Mouse (Mus musculus) MEL (cell line): ENCODE results near the gene Dennd6a. TPM values are rescaled to one million over a fixed set of nuclear protein-coding genes. Genes with fewer than 3 reads are reported as not detected.

Experiments used
- DNase-seq: peaks from one replicate; pipeline ENCODE4 v3.0.0; 2011; ENCODE audit warnings: low read depth, low spot score
- H3K27ac ChIP-seq: 2 replicates; pipeline ENCODE4 v1.5.1; 2012; ENCODE audit warnings: low read depth, mild to moderate bottlenecking, control low read depth, low read length, moderate library complexity; ENCODE audit not compliant: control insufficient read depth
- H3K27me3 ChIP-seq, 2 experiments: fragments of 150-350 bp in 1 of 2; sonication (generic) in 1 of 2; 2 replicates each; pipeline ENCODE4 v1.6.1; 2012; ENCODE audit warnings: low read length in 2 of 2, mild to moderate bottlenecking in 2 of 2, improper control_type of control experiment in 1 of 2, moderate library complexity in 1 of 2; ENCODE audit not compliant: insufficient read depth in 2 of 2, control insufficient read depth in 1 of 2
- H3K36me3 ChIP-seq, 2 experiments: 2 replicates each; pipeline ENCODE4 v1.6.1; 2012 to 2014; ENCODE audit warnings: low read length in 2 of 2, improper control_type of control experiment in 1 of 2, inconsistent platforms in 1 of 2, mild to moderate bottlenecking in 1 of 2; ENCODE audit not compliant: insufficient read depth in 2 of 2, control insufficient read depth in 1 of 2
- H3K4me1 ChIP-seq, 2 experiments: fragments of 150-350 bp in 1 of 2; sonication (generic) in 1 of 2; 2 replicates each; pipeline ENCODE4 v1.6.1; 2012; ENCODE audit warnings: low read length in 2 of 2, improper control_type of control experiment in 1 of 2, mild to moderate bottlenecking in 1 of 2; ENCODE audit not compliant: insufficient read depth in 2 of 2, control insufficient read depth in 1 of 2
- H3K4me3 ChIP-seq, 2 experiments: fragments of 150-350 bp in 1 of 2; sonication (generic) in 1 of 2; 2 replicates each; pipeline ENCODE4 v1.5.1; 2012; ENCODE audit warnings: low read depth in 2 of 2, low read length in 2 of 2, mild to moderate bottlenecking in 2 of 2, moderate library complexity in 2 of 2, control low read depth in 1 of 2, improper control_type of control experiment in 1 of 2; ENCODE audit not compliant: control insufficient read depth in 1 of 2, insufficient read depth in 1 of 2
- H3K79me2 ChIP-seq: 2 replicates; pipeline ENCODE4 v1.6.1; 2012; ENCODE audit warnings: mild to moderate bottlenecking, low read length, moderate library complexity; ENCODE audit not compliant: control insufficient read depth, poor library complexity, insufficient read depth
- H3K9ac ChIP-seq: 2 replicates; pipeline ENCODE4 v1.6.1; 2012; ENCODE audit warnings: low read depth, mild to moderate bottlenecking, control low read depth, low read length, moderate library complexity; ENCODE audit not compliant: control insufficient read depth, poor library complexity, severe bottlenecking
- H3K9me3 ChIP-seq: fragments of 150-350 bp; sonication (generic); replicated peaks from 2 replicates; pipeline ENCODE4 v1.6.1; 2012; ENCODE audit warnings: mild to moderate bottlenecking, low read length, improper control_type of control experiment, moderate library complexity; ENCODE audit not compliant: insufficient read depth
- BHLHE40 ChIP-seq: IDR thresholded peaks from 2 replicates; pipeline ENCODE4 v1.6.1; 2012; ENCODE audit warnings: low read depth, mild to moderate bottlenecking, inconsistent platforms, low read length, improper control_type of control experiment, borderline replicate concordance
- CHD1 ChIP-seq: IDR thresholded peaks from 2 replicates; pipeline ENCODE4 v1.6.1; 2012; ENCODE audit warnings: low read depth, mild to moderate bottlenecking, inconsistent platforms, low read length, improper control_type of control experiment
- CHD2 ChIP-seq: IDR thresholded peaks from 2 replicates; pipeline ENCODE4 v1.6.1; 2011; ENCODE audit warnings: low read length, improper control_type of control experiment
- CTCF ChIP-seq, 3 experiments: IDR thresholded peaks in 2 of 3; conservative IDR thresholded peaks in 1 of 3; 2 replicates each; pipeline ENCODE4 v1.5.1; 2011 to 2012; ENCODE audit warnings: low read length in 3 of 3, low read depth in 2 of 3, mild to moderate bottlenecking in 2 of 3, improper control_type of control experiment in 1 of 3, inconsistent platforms in 1 of 3, mixed read lengths in 1 of 3, moderate library complexity in 1 of 3; ENCODE audit not compliant: control insufficient read depth in 1 of 3, insufficient read depth in 1 of 3, poor library complexity in 1 of 3, severe bottlenecking in 1 of 3
- E2F4 ChIP-seq: IDR thresholded peaks from 2 replicates; pipeline ENCODE4 v1.6.1; 2011; ENCODE audit warnings: low read depth, low read length, improper control_type of control experiment, borderline replicate concordance
- EP300 ChIP-seq, 2 experiments: IDR thresholded peaks; 2 replicates each; pipeline ENCODE4 v1.6.1; 2011; ENCODE audit warnings: improper control_type of control experiment in 2 of 2, low read length in 2 of 2, low read depth in 1 of 2, mild to moderate bottlenecking in 1 of 2
- GABPA ChIP-seq: IDR thresholded peaks from 2 replicates; pipeline ENCODE4 v1.6.1; 2012; ENCODE audit warnings: low read depth, mild to moderate bottlenecking, inconsistent platforms, low read length, improper control_type of control experiment, moderate library complexity
- HCFC1 ChIP-seq: IDR thresholded peaks from 2 replicates; pipeline ENCODE4 v1.6.1; 2012; ENCODE audit warnings: low read depth, mild to moderate bottlenecking, inconsistent platforms, low read length, improper control_type of control experiment, moderate library complexity
- JUND ChIP-seq: IDR thresholded peaks from 2 replicates; pipeline ENCODE4 v1.6.1; 2011; ENCODE audit warnings: low read depth, mild to moderate bottlenecking, improper control_type of control experiment, low read length
- KAT2A ChIP-seq: conservative IDR thresholded peaks from 2 replicates; pipeline ENCODE4 v1.6.1; 2012; ENCODE audit warnings: low read depth, low read length, improper control_type of control experiment, inconsistent platforms
- MAFK ChIP-seq: IDR thresholded peaks from 2 replicates; pipeline ENCODE4 v1.6.1; 2011; ENCODE audit warnings: low read depth, mild to moderate bottlenecking, low read length, improper control_type of control experiment, borderline replicate concordance
- MEF2A ChIP-seq: IDR thresholded peaks from 2 replicates; pipeline ENCODE4 v1.6.1; 2014; ENCODE audit warnings: low read depth, mild to moderate bottlenecking, inconsistent platforms, low read length, improper control_type of control experiment; ENCODE audit not compliant: poor library complexity, insufficient replicate concordance, severe bottlenecking; ENCODE audit errors: extremely low read depth
- POLR2AphosphoS5 ChIP-seq: IDR thresholded peaks from 2 replicates; pipeline ENCODE4 v1.6.1; 2012; ENCODE audit warnings: low read depth, borderline replicate concordance, mild to moderate bottlenecking, inconsistent platforms, low read length, moderate library complexity, mixed read lengths
- RAD21 ChIP-seq: IDR thresholded peaks from 2 replicates; pipeline ENCODE4 v1.6.1; 2011; ENCODE audit warnings: mild to moderate bottlenecking, low read depth, low read length, improper control_type of control experiment
- SIN3A ChIP-seq: IDR thresholded peaks from 2 replicates; pipeline ENCODE4 v1.6.1; 2012; ENCODE audit warnings: low read length, improper control_type of control experiment, inconsistent platforms
- TCF12 ChIP-seq: IDR thresholded peaks from 2 replicates; pipeline ENCODE4 v1.6.1; 2014; ENCODE audit warnings: low read depth, mild to moderate bottlenecking, inconsistent platforms, low read length, improper control_type of control experiment, moderate library complexity
- USF1 ChIP-seq: IDR thresholded peaks from 2 replicates; pipeline ENCODE4 v1.6.1; 2014; ENCODE audit warnings: low read depth, mild to moderate bottlenecking, inconsistent platforms, low read length, improper control_type of control experiment, moderate library complexity
- ZC3H11A ChIP-seq: IDR thresholded peaks from 2 replicates; pipeline ENCODE4 v1.6.1; 2012; ENCODE audit warnings: low read depth, mild to moderate bottlenecking, inconsistent platforms, low read length, improper control_type of control experiment
- ZMIZ1 ChIP-seq: IDR thresholded peaks from 2 replicates; pipeline ENCODE4 v1.6.1; 2012; ENCODE audit warnings: low read depth, mild to moderate bottlenecking, inconsistent platforms, low read length, improper control_type of control experiment, moderate library complexity
- polyA plus RNA-seq, 2 experiments: library from polyadenylated mRNA; stranded (reverse) in 1 of 2; unstranded in 1 of 2; fragments of >175 nt in 1 of 2; fragments of >200 nt in 1 of 2; gene quantifications; 2 replicates each; pipeline versions ENCODE4 v1.2.1 to v1.2.4; 2012; ENCODE audit warnings: low replicate concordance in 2 of 2, low read depth in 1 of 2; ENCODE audit not compliant: insufficient read length in 2 of 2, insufficient read depth in 1 of 2, missing spikeins in 1 of 2
- total RNA-seq: library from RNA; depleted of rRNA; stranded (reverse); fragments of 300-350 nt; gene quantifications from 2 replicates; pipeline ENCODE4 v1.2.3, GENCODE M21; 2012

Dennd6a gene
- total and polyA plus RNA-seq, 3 experiments: 13.1 to 40.0 (median 13.6) TPM

DNA sequence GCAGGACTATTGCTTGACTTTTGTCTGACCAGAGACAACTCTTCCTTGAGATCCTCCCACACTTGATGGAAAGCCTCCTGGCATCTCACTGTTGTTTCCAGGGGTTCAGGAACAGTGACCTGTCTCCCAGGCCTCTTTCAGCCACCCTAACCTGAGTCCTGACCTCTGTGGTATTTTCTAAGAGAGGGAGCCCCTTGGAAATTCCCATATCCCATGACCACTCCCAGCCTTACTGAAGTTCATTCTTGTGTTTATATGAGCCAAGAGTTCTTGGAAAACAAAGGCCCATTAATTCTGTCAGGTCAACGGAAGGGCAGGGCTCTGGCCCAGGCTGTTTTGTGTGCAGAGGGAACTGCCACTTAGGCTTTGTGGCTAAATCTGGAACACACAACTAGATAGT lies 16.1 kb upstream of the Dennd6a start:
- H3K4me3 ChIP-seq: no peak overlapping the region
- no peaks in the 10 kb centered on the region for H3K27me3 ChIP-seq
- peaks cover 5 to 8% of the 10 kb centered on the region in 2 experiments; a peak in 3 of 4 replicates for H3K4me1 ChIP-seq
- DNase-seq: no peak
- H3K9ac ChIP-seq: no peak overlapping the region
- no peaks in the 10 kb centered on the region for H3K79me2 ChIP-seq
- H3K27ac ChIP-seq: no peak overlapping the region
- TF ChIP-seq MEF2A (no peak), RAD21 (no peak), SIN3A (no peak), KAT2A (no peak), E2F4 (no peak), CTCF (IDR thresholded peaks at IDR 0.05 in 2 of 3, conservative IDR thresholded peaks at IDR 0.05 in 1 of 3; ENCODE audit: control insufficient read depth in 1 of 3, insufficient read depth in 1 of 3, low read depth in 2 of 3, low read length in 3 of 3, poor library complexity in 1 of 3, severe bottlenecking in 1 of 3) (no peak), ZMIZ1 (no peak), TCF12 (no peak), USF1 (no peak), HCFC1 (no peak), MAFK (no peak), GABPA (no peak), JUND (no peak), ZC3H11A (no peak), CHD2 (no peak)
- TF ChIP-seq, all 39 proteins: peak for 0
- Histone ChIP-seq H3K9me3 (no peaks in the 10 kb centered on the region), H3K36me3 (peaks cover 0 to 6% of the 10 kb centered on the region in 2 experiments; a peak in 2 of 4 replicates)

GRCm38 (mm10) chr14:26558536-26558935 lies 15.1 kb upstream of the Dennd6a start:
- no peak overlapping the region for H3K9ac ChIP-seq
- no peaks in the 10 kb centered on the region for H3K9me3 ChIP-seq
- no peak for TF ChIP-seq CHD1
- TF ChIP-seq POLR2AphosphoS5: no peak
- no peak for TF ChIP-seq MEF2A
- no peak for TF ChIP-seq EP300 (IDR thresholded peaks at IDR 0.05; ENCODE audit: low read depth in 1 of 2, low read length in 2 of 2)
- TF ChIP-seq MAFK: no peak
- no peak for TF ChIP-seq BHLHE40
- TF ChIP-seq SIN3A: no peak
- no peak for TF ChIP-seq KAT2A
- no peak overlapping the region for H3K4me3 ChIP-seq
- no peaks in the 10 kb centered on the region for H3K36me3 ChIP-seq
- no peak for DNase-seq
- no peaks in the 10 kb centered on the region for H3K79me2 ChIP-seq
- no peaks in the 10 kb centered on the region; a peak in 1 of 4 replicates for H3K4me1 ChIP-seq
- no peak overlapping the region for H3K27ac ChIP-seq
- no peaks in the 10 kb centered on the region for H3K27me3 ChIP-seq
